Mouse (Mus musculus): Measurements from ENCODE around the gene Kmo.

Gene Kmo

GRCm38 (mm10) chr1:175619814-175620431 is at the start of gene Kmo:
TSS of gene Kmo (plus strand) at chr1:175620381.
- no peak for DNase-seq (ENCODE audit: low read depth, low spot score)

DNA sequence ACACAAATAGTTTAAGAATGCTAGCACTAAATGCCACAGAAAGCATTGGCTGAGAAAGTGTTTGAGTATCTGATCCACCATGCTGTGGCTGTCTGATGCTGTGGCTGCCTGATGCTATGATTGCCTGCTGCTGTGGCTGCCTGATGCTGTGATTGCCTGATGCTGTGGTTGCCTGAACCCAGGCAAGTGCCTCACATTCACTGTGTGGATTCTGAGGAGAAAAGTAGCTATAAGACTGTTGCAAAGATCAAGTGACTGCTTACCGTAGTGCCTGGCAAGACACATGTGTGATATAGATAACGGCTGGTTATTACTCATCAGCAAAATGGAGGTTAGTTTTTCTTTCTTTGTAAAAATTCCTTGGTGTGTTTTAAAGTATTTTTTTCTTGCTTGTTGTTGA is 46.1 kb upstream of the Kmo start:
- DNase-seq (ENCODE audit: low read depth, low spot score), result no peak

DNA sequence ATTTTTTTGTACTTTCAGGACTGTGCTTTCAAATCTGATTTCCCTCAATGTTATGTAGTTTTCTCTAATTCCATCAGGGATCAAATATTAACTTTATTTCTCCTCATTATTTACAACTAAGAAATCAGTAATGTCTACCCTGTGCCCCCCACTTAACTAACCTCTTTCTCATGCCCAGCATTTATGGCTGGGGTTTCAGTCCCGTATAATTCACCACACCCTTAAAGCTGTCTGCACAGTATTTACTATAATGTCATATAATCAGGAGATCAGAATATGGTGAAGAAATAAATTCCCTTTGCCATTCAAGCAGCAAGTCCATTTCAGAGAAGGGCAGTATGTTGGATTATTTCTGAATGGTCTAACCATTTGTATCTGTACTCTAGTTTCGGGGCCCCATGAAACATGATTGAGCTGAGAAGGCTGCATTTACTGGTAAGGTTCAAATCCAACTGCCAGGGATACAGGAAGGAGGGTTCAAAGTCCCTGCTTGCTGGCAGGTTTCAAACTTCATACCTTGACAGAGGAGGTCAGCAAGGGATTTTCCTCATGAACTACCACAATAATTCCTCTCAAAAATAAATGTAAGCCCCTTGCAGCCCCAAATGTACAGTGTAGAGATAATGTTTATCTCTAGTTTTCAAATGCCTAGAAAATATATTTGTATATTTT is 41.6 kb upstream of the Kmo start:
- no peak for DNase-seq (ENCODE audit: low read depth, low spot score)

GRCm38 (mm10) chr1:175579598-175580235 is 40.5 kb upstream of the Kmo start:
- no peak for DNase-seq (ENCODE audit: low read depth, low spot score)

GRCm38 (mm10) chr1:175580346-175580745 is 39.8 kb upstream of the Kmo start:
- DNase-seq (ENCODE audit: low read depth, low spot score), result no peak

DNA sequence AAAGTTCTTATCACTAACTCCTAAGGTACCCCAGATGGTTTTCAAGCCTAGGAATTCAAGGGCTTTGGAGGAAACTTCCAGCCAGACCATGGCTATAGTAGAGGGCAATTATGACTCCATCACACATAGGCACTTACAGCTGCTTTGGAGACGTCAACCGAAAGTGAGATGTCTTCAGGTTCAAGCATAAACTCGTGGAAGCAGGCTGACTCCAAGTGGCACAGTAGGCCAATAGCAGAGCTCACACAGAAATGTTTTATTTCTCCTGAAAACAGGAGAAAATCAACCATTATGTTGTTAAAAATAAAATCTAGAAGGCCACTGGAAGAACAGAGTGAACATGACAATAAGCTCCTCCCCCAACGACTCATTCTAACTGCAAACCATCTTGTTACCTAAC is 37.4 kb upstream of the Kmo start:
- DNase-seq (ENCODE audit: low read depth, low spot score), result no peak

DNA sequence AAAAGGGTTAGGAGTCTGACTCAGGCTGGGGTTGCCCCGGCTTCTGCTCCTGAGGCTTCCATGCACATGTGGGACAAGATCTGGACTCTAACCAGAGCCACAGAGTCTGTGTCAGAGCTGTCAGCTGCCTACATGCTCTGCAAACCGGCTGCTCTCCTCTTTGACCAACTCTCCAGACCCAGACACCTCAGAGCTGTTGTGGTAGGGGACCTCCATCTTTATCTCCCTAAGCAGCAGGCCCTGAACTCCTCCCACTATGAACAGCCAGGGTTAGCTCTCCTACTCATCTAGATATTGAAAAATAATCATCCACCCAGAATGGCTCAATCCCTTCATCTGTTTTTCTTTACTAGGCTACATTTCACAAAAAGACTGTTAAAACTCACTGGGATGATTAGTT is 34.9 kb upstream of the Kmo start:
- no peak for DNase-seq (ENCODE audit: low read depth, low spot score)

- DNase-seq (ENCODE audit: low read depth, low spot score), result no peak
Observed at GRCm38 (mm10) chr1:175586656-175587055, 33.5 kb upstream of the Kmo start.

DNA sequence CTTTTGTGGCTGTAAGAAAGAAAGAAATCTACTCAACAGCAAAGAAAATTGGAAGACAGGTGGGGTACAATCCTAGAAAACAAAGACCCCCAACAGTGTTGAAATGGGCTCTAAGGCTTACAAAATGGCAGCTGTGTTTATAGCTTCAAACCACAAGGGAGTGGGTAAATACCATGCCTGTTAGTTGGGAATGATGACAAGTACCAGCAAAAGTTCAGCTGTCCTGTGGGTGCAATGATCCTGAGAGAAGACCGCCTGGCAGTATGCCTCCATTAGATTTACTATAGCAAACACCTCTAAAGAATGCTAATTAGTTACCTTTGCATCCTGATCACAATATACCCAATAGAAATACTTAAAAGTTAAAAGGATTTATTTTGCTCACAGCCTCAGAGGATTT is 27.3 kb upstream of the Kmo start:
- DNase-seq (ENCODE audit: low read depth, low spot score), result no peak

- DNase-seq (ENCODE audit: low read depth, low spot score), result no peak
Observed at GRCm38 (mm10) chr1:175602231-175602630, 17.9 kb upstream of the Kmo start.

- no peak for DNase-seq (ENCODE audit: low read depth, low spot score)
Observed at GRCm38 (mm10) chr1:175603390-175603789, 16.8 kb upstream of the Kmo start.

- DNase-seq (ENCODE audit: low read depth, low spot score), result no peak
Observed at GRCm38 (mm10) chr1:175607308-175607707, 12.9 kb upstream of the Kmo start.

- DNase-seq (ENCODE audit: low read depth, low spot score), result no peak
Observed at GRCm38 (mm10) chr1:175607838-175608585, 12.2 kb upstream of the Kmo start.

GRCm38 (mm10) chr1:175608708-175609107 is 11.5 kb upstream of the Kmo start:
- DNase-seq (ENCODE audit: low read depth, low spot score), result no peak

GRCm38 (mm10) chr1:175614992-175615391 is 5.2 kb upstream of the Kmo start:
- no peak for DNase-seq (ENCODE audit: low read depth, low spot score)

DNA sequence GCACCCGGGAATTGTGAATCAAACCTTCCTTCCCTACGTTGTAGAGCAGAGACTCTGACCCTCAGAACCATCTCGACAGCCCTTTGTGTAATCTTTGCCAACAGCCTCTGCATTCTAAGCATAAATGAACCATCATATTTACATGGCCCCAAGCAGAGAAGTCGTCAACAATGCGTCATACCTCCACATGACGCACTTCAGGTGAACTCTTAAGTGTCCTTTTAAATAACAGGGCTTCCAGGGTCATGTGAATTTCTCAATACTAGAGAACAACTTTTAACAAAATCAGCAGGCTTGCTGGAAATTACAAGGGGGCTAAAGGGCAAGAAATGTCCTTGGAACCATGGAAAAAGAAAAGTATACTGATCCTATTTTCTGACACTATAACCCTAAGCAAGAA is 3.5 kb downstream of the Kmo start:
- DNase-seq (ENCODE audit: low read depth, low spot score), result no peak

- DNase-seq (ENCODE audit: low read depth, low spot score), result peak; percentile 87
Observed at GRCm38 (mm10) chr1:175625257-175625879, 5.2 kb downstream of the Kmo start, which contains the start of gene Fh1. TSS of gene Fh1 (minus strand) at chr1:175625635.

DNA sequence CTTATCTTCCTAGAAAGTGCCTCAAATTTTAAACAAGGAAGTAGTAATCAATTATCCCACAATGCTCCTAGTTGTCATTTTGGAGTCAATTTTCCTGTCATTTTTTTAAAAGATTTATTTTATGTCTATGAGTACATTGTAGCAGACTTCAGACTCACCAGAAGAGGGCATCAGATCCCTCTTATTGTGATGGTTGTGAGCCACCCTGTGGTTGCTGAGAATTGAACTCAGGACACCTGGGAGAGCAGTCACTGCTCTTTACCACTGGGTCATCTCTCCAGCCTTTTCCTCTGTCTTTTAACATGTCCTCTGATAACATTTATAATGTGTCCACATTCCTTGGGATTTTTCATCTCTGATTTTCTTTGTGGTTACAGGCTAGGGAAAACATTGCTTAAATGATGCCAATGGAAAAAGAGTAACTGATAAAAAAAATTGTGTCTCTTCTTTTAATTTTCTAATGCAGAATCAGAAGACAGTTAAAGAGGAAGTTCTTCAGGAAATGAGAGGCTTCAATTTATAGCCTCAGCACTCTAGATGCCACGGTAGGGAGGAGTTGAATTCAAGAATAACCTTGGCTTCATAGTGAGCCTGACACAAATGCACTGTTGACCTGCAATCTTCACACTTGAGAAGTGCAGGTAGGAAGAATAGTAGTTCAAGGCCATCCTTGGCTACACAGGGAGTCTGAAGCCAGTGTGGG is 6.0 kb downstream of the Kmo start:
- DNase-seq (ENCODE audit: low read depth, low spot score), result no peak

DNA sequence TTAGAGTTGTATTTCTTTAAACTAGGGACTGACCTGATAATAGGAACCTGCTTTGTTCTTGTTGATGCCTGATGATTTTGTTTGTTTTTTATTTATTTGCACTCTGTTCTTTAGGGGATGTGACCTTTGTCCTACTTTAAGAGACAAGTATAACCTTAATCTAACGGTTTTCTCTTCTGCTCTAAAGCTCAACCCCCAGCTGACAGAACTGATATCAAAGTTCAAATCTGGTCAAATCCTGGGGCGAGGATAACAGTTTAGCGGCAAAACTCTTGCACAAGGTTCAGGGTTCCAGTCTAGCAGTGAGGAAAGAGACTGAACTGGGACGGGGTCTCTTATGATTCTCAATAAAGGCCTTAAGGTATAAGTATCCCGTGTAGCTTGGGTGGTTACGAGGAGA is 9.1 kb downstream of the Kmo start:
- no peak for DNase-seq (ENCODE audit: low read depth, low spot score)

GRCm38 (mm10) chr1:175630345-175630744 is 10.2 kb downstream of the Kmo start:
- DNase-seq (ENCODE audit: low read depth, low spot score), result no peak

- no peak for DNase-seq (ENCODE audit: low read depth, low spot score)
Observed at GRCm38 (mm10) chr1:175631080-175631479, 10.9 kb downstream of the Kmo start.
